Mouse (Mus musculus) embryonic facial prominence, embryonic 13.5 days (tissue): ENCODE data around the gene Pde8b. TPM values are rescaled to one million over a fixed set of nuclear protein-coding genes. Genes with fewer than 3 reads are reported as not detected.

ENCODE experiments used
- ATAC-seq: fragments of 200-750 bp; cut with Nextera tagmentation; 2 replicates; pipeline ENCODE4 v1.8.0; 2017; ENCODE audit warnings: low read depth; ENCODE audit not compliant: insufficient number of reproducible peaks, insufficient read depth, low FRiP score, low TSS enrichment
- H3K27ac ChIP-seq: fragments of 300-500 bp; sonication (generic); 2 replicates; pipeline ENCODE4 v1.5.1; 2015; ENCODE audit warnings: moderate library complexity, mild to moderate bottlenecking, inconsistent platforms
- H3K27me3 ChIP-seq: fragments of 300-500 bp; sonication (generic); 2 replicates; pipeline ENCODE4 v1.6.1; 2015; ENCODE audit warnings: mild to moderate bottlenecking, inconsistent platforms
- H3K36me3 ChIP-seq: fragments of 300-500 bp; sonication (generic); 2 replicates; pipeline ENCODE4 v1.6.1; 2015; ENCODE audit warnings: mild to moderate bottlenecking, inconsistent platforms
- H3K4me1 ChIP-seq: fragments of 300-500 bp; sonication (generic); 2 replicates; pipeline ENCODE4 v1.6.1; 2015; ENCODE audit warnings: inconsistent platforms
- H3K4me2 ChIP-seq: fragments of 300-500 bp; sonication (generic); 2 replicates; pipeline ENCODE4 v1.6.1; 2015; ENCODE audit warnings: moderate library complexity, mild to moderate bottlenecking, inconsistent platforms
- H3K4me3 ChIP-seq: fragments of 300-500 bp; sonication (generic); 2 replicates; pipeline ENCODE4 v1.5.1; 2015; ENCODE audit warnings: mild to moderate bottlenecking, inconsistent platforms
- H3K9ac ChIP-seq: fragments of 300-500 bp; sonication (generic); 2 replicates; pipeline ENCODE4 v1.6.1; 2015; ENCODE audit warnings: mild to moderate bottlenecking, inconsistent platforms
- H3K9me3 ChIP-seq: fragments of 300-500 bp; sonication (generic); 2 replicates; pipeline ENCODE4 v1.6.1; 2016; ENCODE audit warnings: inconsistent platforms
- WGBS: fragments of 180-500 bp; shearing (Covaris S2); methylation state at CpG from one replicate; pipeline ENCODE4 v1.1.7; 2015; ENCODE audit warnings: mixed read lengths; 5-methylcytosine and 5-hydroxymethylcytosine counted together
- polyA plus RNA-seq: library from polyadenylated mRNA; unstranded; fragments of >200 nt; fragmentation: Nextera tagmentation; extraction: Ambion mirVana; gene quantifications from 2 replicates; pipeline ENCODE4 v1.2.1, GENCODE M21; 2015

Pde8b gene
- 2.6 and 3.8 TPM in 2 replicates for polyA plus RNA-seq

DNA sequence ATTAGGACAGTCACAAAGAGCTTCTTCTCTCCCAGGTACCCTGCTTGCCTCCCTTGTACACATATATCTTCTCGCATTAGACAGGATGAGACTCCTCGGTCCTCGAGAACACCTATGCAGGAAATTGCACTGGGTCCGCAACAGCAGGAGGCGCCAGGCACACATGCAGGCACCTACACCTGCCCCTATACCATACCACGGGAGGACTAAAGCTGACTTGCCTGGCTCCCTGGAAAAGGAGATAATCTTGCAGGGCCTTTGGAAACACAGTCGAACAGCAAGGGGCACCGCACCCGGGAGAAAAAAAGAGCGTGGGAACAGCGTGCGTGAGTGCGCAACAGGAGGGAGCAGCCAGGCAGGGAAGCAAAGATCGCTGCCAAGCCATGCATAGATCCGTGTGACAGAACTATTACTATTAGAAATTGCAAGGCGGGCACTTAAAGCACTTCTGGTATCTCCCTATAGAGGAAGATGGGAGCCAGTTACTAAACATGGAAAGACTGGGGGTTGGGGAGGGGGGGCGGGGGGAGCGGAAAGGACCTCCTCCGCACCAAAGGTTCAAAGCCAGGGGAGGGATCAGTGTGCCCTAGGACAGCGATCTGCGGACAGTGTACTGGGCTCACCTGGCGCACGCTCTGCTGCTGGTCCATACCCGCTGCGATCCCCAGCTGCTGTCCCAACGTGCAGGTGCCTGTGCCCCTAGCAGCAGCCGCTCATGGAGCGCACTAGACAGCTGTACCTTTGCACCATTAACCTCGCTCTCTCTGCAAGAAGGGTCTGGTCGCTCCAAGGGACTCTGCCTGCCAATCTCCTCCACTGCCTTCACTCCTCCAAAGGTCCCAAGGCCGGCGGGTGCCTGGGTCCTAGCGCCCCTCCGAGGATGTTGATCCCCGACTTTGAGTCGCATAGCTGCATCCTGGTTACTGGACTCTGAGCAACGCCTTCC, at the start of gene Pde8b:
Pde8b (minus strand) TSS at position 826 of the 946 bp plus-strand sequence.
- Histone ChIP-seq H3K27me3 (peaks cover 50% of the 10 kb centered on the region), H3K4me2 (peak within 1 kb of the TSS; percentile 67), H3K4me3 (peak within 1 kb of the TSS; percentile 36), H3K4me1 (peaks cover 9% of the 10 kb centered on the region), H3K36me3 (no peaks in the 10 kb centered on the region), H3K9ac (peak within 1 kb of the TSS; percentile 51; the same call in 1 of the 2 replicates), H3K9me3 (no peaks in the 10 kb centered on the region), H3K27ac (no peak within 1 kb of the TSS)
- no peak for ATAC-seq
- WGBS = 4% methylated on average over 37 of the region's 37 CpGs

- no peak for ATAC-seq
- Histone ChIP-seq H3K9ac (no peak overlapping the region), H3K27me3 (no peaks in the 10 kb centered on the region), H3K9me3 (no peaks in the 10 kb centered on the region), H3K27ac (no peak overlapping the region), H3K4me3 (no peak overlapping the region), H3K4me2 (no peak overlapping the region), H3K36me3 (no peaks in the 10 kb centered on the region), H3K4me1 (0 out of 2 replicates have a peak, but pooled peaks cover 4% of the 10 kb centered on the region)
- 82% methylated on average over 4 of the region's 4 CpGs for WGBS
Observed at GRCm38 (mm10) chr13:95291983-95292382, 41.8 kb upstream of the Pde8b start.

- Histone ChIP-seq H3K9ac (no peak overlapping the region), H3K4me3 (no peak overlapping the region), H3K27ac (no peak overlapping the region), H3K36me3 (no peaks in the 10 kb centered on the region), H3K9me3 (no peaks in the 10 kb centered on the region), H3K4me1 (0 out of 2 replicates have a peak, but pooled peaks cover 6% of the 10 kb centered on the region), H3K4me2 (no peak overlapping the region), H3K27me3 (no peaks in the 10 kb centered on the region)
- no peak for ATAC-seq
- 78% methylated on average over 7 of the region's 7 CpGs for WGBS
Observed at GRCm38 (mm10) chr13:95288027-95288426, 37.9 kb upstream of the Pde8b start.

GRCm38 (mm10) chr13:95286989-95287388, 36.9 kb upstream of the Pde8b start:
- H3K36me3 ChIP-seq = no peaks in the 10 kb centered on the region
- H3K4me2 ChIP-seq = no peak overlapping the region
- H3K27ac ChIP-seq = no peak overlapping the region
- WGBS = 3% methylated on average over 7 of the region's 7 CpGs
- ATAC-seq = 0 out of 2 replicates have a peak, but pooled peaks have one; percentile 43
- no peaks in the 10 kb centered on the region for H3K9me3 ChIP-seq
- H3K4me1 ChIP-seq = 0 out of 2 replicates have a peak, but pooled peaks cover 7% of the 10 kb centered on the region
- H3K27me3 ChIP-seq = no peaks in the 10 kb centered on the region
- no peak overlapping the region for H3K9ac ChIP-seq
- H3K4me3 ChIP-seq = no peak overlapping the region

GRCm38 (mm10) chr13:95281740-95282673, 31.9 kb upstream of the Pde8b start:
- H3K4me3 ChIP-seq = no peak overlapping the region
- no peak overlapping the region for H3K27ac ChIP-seq
- no peaks in the 10 kb centered on the region for H3K36me3 ChIP-seq
- no peak for ATAC-seq
- H3K27me3 ChIP-seq = no peaks in the 10 kb centered on the region
- no peak overlapping the region for H3K9ac ChIP-seq
- H3K4me1 ChIP-seq = 0 out of 2 replicates have a peak, but pooled peaks cover 5% of the 10 kb centered on the region
- 23% methylated on average over 6 of the region's 7 CpGs for WGBS
- H3K4me2 ChIP-seq = no peak overlapping the region
- H3K9me3 ChIP-seq = no peaks in the 10 kb centered on the region

DNA sequence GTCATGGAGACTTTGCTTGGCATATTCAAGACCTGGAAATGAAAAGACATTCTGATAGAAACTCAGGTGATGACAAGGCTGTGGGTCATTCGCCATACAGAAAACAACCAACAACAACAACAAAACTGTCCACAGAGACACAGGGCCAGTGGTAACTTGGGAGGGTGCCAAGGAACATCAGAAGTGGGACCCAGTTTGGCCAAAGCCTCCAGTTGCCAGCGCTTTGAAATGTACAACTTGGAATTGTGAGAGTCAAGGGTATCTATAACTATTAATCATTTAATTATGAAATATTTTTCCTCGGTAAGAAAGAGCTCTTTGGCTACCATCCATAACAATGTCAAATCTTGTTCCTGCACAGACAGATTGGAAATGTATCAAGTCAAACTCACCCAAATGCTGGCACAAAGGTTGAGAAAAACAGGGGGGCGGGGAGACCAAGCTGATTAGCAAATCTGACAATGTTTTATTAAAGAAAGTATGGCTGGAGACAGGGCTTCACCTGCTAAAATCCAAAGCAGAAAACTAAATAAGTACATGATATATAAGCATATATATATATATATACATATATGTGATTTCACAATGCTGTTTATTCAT, 28.4 kb upstream of the Pde8b start:
- ATAC-seq = no peak
- Histone ChIP-seq H3K4me1 (0 out of 2 replicates have a peak, but pooled peaks cover 5% of the 10 kb centered on the region), H3K27ac (no peak overlapping the region), H3K9ac (no peak overlapping the region), H3K4me2 (no peak overlapping the region), H3K36me3 (no peaks in the 10 kb centered on the region), H3K27me3 (no peaks in the 10 kb centered on the region), H3K9me3 (no peaks in the 10 kb centered on the region), H3K4me3 (no peak overlapping the region)
- 87% methylated on average over 4 of the region's 4 CpGs for WGBS

GRCm38 (mm10) chr13:95264691-95265090, 14.6 kb upstream of the Pde8b start:
- H3K4me3 ChIP-seq = no peak overlapping the region
- H3K36me3 ChIP-seq = no peaks in the 10 kb centered on the region
- 83% methylated on average over 5 of the region's 5 CpGs for WGBS
- H3K27me3 ChIP-seq = no peaks in the 10 kb centered on the region
- no peak for ATAC-seq
- peaks cover 9% of the 10 kb centered on the region; the same call in 1 of the 2 replicates for H3K4me1 ChIP-seq
- H3K9ac ChIP-seq = no peak overlapping the region
- no peak overlapping the region for H3K4me2 ChIP-seq
- no peaks in the 10 kb centered on the region for H3K9me3 ChIP-seq
- H3K27ac ChIP-seq = no peak overlapping the region

GRCm38 (mm10) chr13:95260886-95261789, 11.0 kb upstream of the Pde8b start:
- no peak overlapping the region for H3K4me2 ChIP-seq
- H3K4me3 ChIP-seq = no peak overlapping the region
- no peaks in the 10 kb centered on the region for H3K36me3 ChIP-seq
- H3K9ac ChIP-seq = no peak overlapping the region
- 52% methylated on average over 9 of the region's 9 CpGs for WGBS
- no peaks in the 10 kb centered on the region for H3K9me3 ChIP-seq
- H3K27ac ChIP-seq = no peak overlapping the region
- no peak for ATAC-seq
- peaks cover 9% of the 10 kb centered on the region; the same call in 1 of the 2 replicates for H3K4me1 ChIP-seq
- no peaks in the 10 kb centered on the region for H3K27me3 ChIP-seq

DNA sequence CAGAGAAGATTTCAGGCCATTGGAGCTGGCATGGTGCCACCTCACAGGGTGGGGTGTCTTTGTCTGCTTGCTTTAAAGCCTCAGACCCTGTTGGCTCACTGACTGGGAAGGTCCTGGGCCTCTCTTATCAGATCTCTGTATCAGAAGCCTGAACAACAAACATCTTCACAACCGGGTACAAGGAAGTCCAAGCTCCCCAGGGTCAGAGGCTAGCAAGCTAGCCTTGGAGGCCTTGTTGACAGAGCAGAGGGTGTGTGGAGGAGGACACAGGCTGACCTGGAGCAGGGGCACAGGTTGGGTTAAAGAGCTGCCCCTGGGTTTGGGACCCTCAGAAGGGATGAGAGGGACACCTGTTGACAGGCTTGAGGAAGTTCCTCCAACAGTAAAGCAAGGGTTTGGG, 10.3 kb upstream of the Pde8b start:
- ATAC-seq = no peak
- Histone ChIP-seq H3K9me3 (no peaks in the 10 kb centered on the region), H3K27ac (no peak overlapping the region), H3K4me3 (no peak overlapping the region), H3K27me3 (no peaks in the 10 kb centered on the region), H3K4me1 (peaks cover 9% of the 10 kb centered on the region; the same call in 1 of the 2 replicates), H3K4me2 (no peak overlapping the region), H3K36me3 (no peaks in the 10 kb centered on the region), H3K9ac (no peak overlapping the region)
- WGBS = 41% methylated on average over 1 of the region's 1 CpGs

DNA sequence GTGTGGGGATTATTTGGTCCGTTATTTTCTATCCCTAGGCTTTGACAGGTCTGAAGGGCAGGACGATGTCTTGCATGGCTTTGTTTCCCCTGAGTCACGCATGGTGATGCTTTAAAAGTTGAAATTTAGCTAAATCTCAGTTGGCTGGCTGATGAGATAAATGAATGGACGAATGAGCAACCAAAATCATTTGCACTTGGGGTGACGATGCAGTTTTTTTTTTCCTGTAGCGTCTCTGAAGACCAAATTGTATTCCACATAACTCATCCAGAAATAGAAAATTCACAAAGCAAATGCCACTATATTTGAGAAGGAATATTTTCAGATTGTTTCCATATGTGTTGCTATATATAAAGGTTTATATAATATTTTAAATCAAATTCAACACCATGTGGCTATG, 6.9 kb upstream of the Pde8b start:
- no peak overlapping the region for H3K4me2 ChIP-seq
- no peaks in the 10 kb centered on the region for H3K36me3 ChIP-seq
- H3K27ac ChIP-seq = no peak overlapping the region
- H3K4me3 ChIP-seq = no peak overlapping the region
- peaks cover 9% of the 10 kb centered on the region; the same call in 1 of the 2 replicates for H3K4me1 ChIP-seq
- no peaks in the 10 kb centered on the region for H3K9me3 ChIP-seq
- peaks cover under 1% of the 10 kb centered on the region for H3K27me3 ChIP-seq
- WGBS = 70% methylated on average over 6 of the region's 6 CpGs
- H3K9ac ChIP-seq = no peak overlapping the region
- ATAC-seq = no peak
